Mouse (Mus musculus): ENCODE measurements around the gene Olfr747.

- TF ChIP-seq EP300 (IDR thresholded peaks at IDR 0.05; ENCODE audit: low read depth) (no peak), CTCF (IDR thresholded peaks at IDR 0.05; ENCODE audit: low read depth) (no peak)
Measured at GRCm38 (mm10) chr14:50740334-50740733, 47.3 kb upstream of the Olfr747 start.

Data from liver, embryonic 14.5 days (tissue).